11 mouse cellular contexts compared by ENCODE assay signal in the genomic region with DNA sequence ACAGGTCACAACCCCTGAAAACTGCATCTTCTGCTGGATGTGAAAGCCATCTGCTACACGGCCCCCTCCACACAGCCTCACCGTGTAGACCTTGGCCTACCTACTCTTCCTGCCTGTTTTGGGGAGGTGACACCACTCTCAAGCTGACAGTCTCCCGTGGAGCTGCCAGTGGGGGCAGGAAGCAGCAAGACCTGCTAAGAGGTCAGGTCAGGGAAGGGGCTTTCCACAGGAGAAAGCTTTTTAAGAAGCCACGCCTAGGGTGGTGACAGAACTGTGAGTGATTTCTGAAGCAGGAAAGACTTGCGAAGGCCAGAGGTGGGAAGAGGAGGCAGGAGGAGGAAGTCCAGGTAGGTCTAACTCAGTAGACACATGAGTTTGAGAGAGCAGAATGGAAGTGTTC. TPM values are rescaled to one million over a fixed set of nuclear protein-coding genes. Genes with fewer than 3 reads are reported as not detected.
DNase-seq lines count a peak whose midpoint lies in the region; ATAC-seq and TF ChIP-seq lines count a peak whose summit lies in the region.
"Had no signal": no experiment of that assay in that cellular context is flagged by ENCODE, and none has a peak within 500 bp of the region (broad histone marks: within the 10 kb centered on the region; RNA-seq: fewer than 3 reads in every experiment).

No protein-coding gene starts in this region.

- WGBS in embryonic facial prominence, embryonic 14.5 days = 59% methylated on average over 5 of the region's 5 CpGs
- 61% methylated on average over 5 of the region's 5 CpGs for WGBS in embryonic facial prominence, embryonic 10.5 days
- WGBS in midbrain, embryonic 10.5 days = 64% methylated on average over 5 of the region's 5 CpGs
- WGBS in midbrain, embryonic 13.5 days = 79% methylated on average over 5 of the region's 5 CpGs
- 45% methylated on average over 5 of the region's 5 CpGs for WGBS in intestine, embryonic 16.5 days
- 36% methylated on average over 5 of the region's 5 CpGs for WGBS in stomach, postnatal 0 days

- H3K9ac ChIP-seq in embryonic facial prominence, embryonic 14.5 days (ENCODE audit: low read depth, low read length) = 0 out of 2 replicates have a peak overlapping the region, but pooled peaks have one; percentile 26
- H3K9ac ChIP-seq in midbrain, embryonic 13.5 days (replicated peaks) = no peak overlapping the region
- H3K9ac ChIP-seq in intestine, embryonic 16.5 days (ENCODE audit: low read depth, low read length) = peak overlapping the region; percentile 23
- H3K9ac ChIP-seq in stomach, postnatal 0 days (ENCODE audit: low read length) = no peak overlapping the region; the same call in 1 of the 2 replicates
- H3K9ac ChIP-seq: forebrain, embryonic 12.5 days had no signal

- no peak for DNase-seq in embryonic facial prominence, embryonic 14.5 days (ENCODE audit: low spot score)
- no peak for DNase-seq in embryonic facial prominence, embryonic 10.5 days (ENCODE audit: low spot score)
- no peak for DNase-seq in midbrain, embryonic 10.5 days (ENCODE audit: low spot score)
- no peak for DNase-seq in stomach, postnatal 0 days (ENCODE audit: low spot score)
- no peak for DNase-seq in spleen, postnatal 10 days (ENCODE audit: low spot score in 2 of 2)
- no peak for DNase-seq in embryo, embryonic 10.5 days (ENCODE audit: low spot score)
- DNase-seq: cerebellum, postnatal 25 days had no signal

- H3K4me1 ChIP-seq in embryonic facial prominence, embryonic 14.5 days (ENCODE audit: control insufficient read depth, insufficient read depth, low read length) = peaks cover 9% of the 10 kb centered on the region
- H3K4me1 ChIP-seq in embryonic facial prominence, embryonic 10.5 days = peaks cover 34% of the 10 kb centered on the region
- H3K4me1 ChIP-seq in midbrain, embryonic 10.5 days = peaks cover 54% of the 10 kb centered on the region
- peaks cover 46% of the 10 kb centered on the region for H3K4me1 ChIP-seq in midbrain, embryonic 13.5 days (replicated peaks)
- peaks cover 30% of the 10 kb centered on the region for H3K4me1 ChIP-seq in intestine, embryonic 16.5 days (ENCODE audit: control insufficient read depth, insufficient read depth, low read length)
- peaks cover 3% of the 10 kb centered on the region; the same call in 1 of the 2 replicates for H3K4me1 ChIP-seq in stomach, postnatal 0 days (replicated peaks; ENCODE audit: control insufficient read depth, insufficient read depth)

- H3K4me3 ChIP-seq in embryonic facial prominence, embryonic 14.5 days (ENCODE audit: low read depth, low read length) = no peak overlapping the region
- no peak overlapping the region for H3K4me3 ChIP-seq in embryonic facial prominence, embryonic 10.5 days
- H3K4me3 ChIP-seq in midbrain, embryonic 10.5 days = no peak overlapping the region
- no peak overlapping the region for H3K4me3 ChIP-seq in midbrain, embryonic 13.5 days (replicated peaks)
- H3K4me3 ChIP-seq in intestine, embryonic 16.5 days (ENCODE audit: low read length) = no peak overlapping the region
- H3K4me3 ChIP-seq in stomach, postnatal 0 days (ENCODE audit: low read depth, low read length) = no peak overlapping the region
- H3K4me3 ChIP-seq: forebrain, embryonic 12.5 days had no signal

- no peaks in the 10 kb centered on the region for H3K9me3 ChIP-seq in embryonic facial prominence, embryonic 14.5 days (ENCODE audit: control insufficient read depth, low read length)
- H3K9me3 ChIP-seq in embryonic facial prominence, embryonic 10.5 days = no peaks in the 10 kb centered on the region
- H3K9me3 ChIP-seq in midbrain, embryonic 10.5 days (replicated peaks) = no peaks in the 10 kb centered on the region
- H3K9me3 ChIP-seq in midbrain, embryonic 13.5 days = no peaks in the 10 kb centered on the region
- no peaks in the 10 kb centered on the region for H3K9me3 ChIP-seq in intestine, embryonic 16.5 days (ENCODE audit: control insufficient read depth, low read length)
- no peaks in the 10 kb centered on the region for H3K9me3 ChIP-seq in stomach, postnatal 0 days (ENCODE audit: control insufficient read depth, low read length)
- H3K9me3 ChIP-seq: forebrain, embryonic 12.5 days had no signal

- ATAC-seq in embryonic facial prominence, embryonic 14.5 days (ENCODE audit: low read depth) = no peak
- ATAC-seq in midbrain, embryonic 13.5 days = no peak
- ATAC-seq in intestine, embryonic 16.5 days = peak; percentile 49
- ATAC-seq in stomach, postnatal 0 days (ENCODE audit: low FRiP score, low TSS enrichment) = peak; percentile 19; the same call in 1 of the 2 replicates
- ATAC-seq: lung, postnatal 0 days had no signal

- no peaks in the 10 kb centered on the region for H3K27me3 ChIP-seq in embryonic facial prominence, embryonic 14.5 days (replicated peaks; ENCODE audit: control insufficient read depth, insufficient read depth, low read length)
- H3K27me3 ChIP-seq in embryonic facial prominence, embryonic 10.5 days (replicated peaks; ENCODE audit: low read depth, poor library complexity, severe bottlenecking) = no peaks in the 10 kb centered on the region
- no peaks in the 10 kb centered on the region for H3K27me3 ChIP-seq in midbrain, embryonic 10.5 days (ENCODE audit: low read depth, poor library complexity, severe bottlenecking)
- no peaks in the 10 kb centered on the region for H3K27me3 ChIP-seq in midbrain, embryonic 13.5 days
- no peaks in the 10 kb centered on the region for H3K27me3 ChIP-seq in intestine, embryonic 16.5 days (replicated peaks; ENCODE audit: control insufficient read depth, insufficient read depth, low read length)
- H3K27me3 ChIP-seq in stomach, postnatal 0 days (ENCODE audit: control insufficient read depth, insufficient read depth, low read length) = no peaks in the 10 kb centered on the region

- H3K4me2 ChIP-seq in embryonic facial prominence, embryonic 14.5 days (ENCODE audit: low read depth, low read length) = no peak overlapping the region
- no peak overlapping the region for H3K4me2 ChIP-seq in midbrain, embryonic 13.5 days (replicated peaks)
- no peak overlapping the region for H3K4me2 ChIP-seq in intestine, embryonic 16.5 days (ENCODE audit: low read depth, low read length)
- H3K4me2 ChIP-seq in stomach, postnatal 0 days (replicated peaks; ENCODE audit: low read depth) = no peak overlapping the region
- H3K4me2 ChIP-seq: forebrain, embryonic 12.5 days had no signal

- TF ChIP-seq EP300 in stomach, postnatal 0 days (optimal IDR thresholded peaks at IDR 0.05) = no peak

- TF ChIP-seq CTCF in stomach, postnatal 0 days (IDR thresholded peaks at IDR 0.05; ENCODE audit: low read depth) = no peak

- peaks cover 64% of the 10 kb centered on the region for H3K36me3 ChIP-seq in embryonic facial prominence, embryonic 14.5 days (ENCODE audit: control insufficient read depth, insufficient read depth, low read length)
- H3K36me3 ChIP-seq in embryonic facial prominence, embryonic 10.5 days (replicated peaks) = peaks cover 60% of the 10 kb centered on the region
- peaks cover 23% of the 10 kb centered on the region for H3K36me3 ChIP-seq in midbrain, embryonic 10.5 days
- peaks cover 36% of the 10 kb centered on the region for H3K36me3 ChIP-seq in midbrain, embryonic 13.5 days
- peaks cover 6% of the 10 kb centered on the region; the same call in 1 of the 2 replicates for H3K36me3 ChIP-seq in intestine, embryonic 16.5 days (ENCODE audit: control insufficient read depth, insufficient read depth, low read length)
- peaks cover 5% of the 10 kb centered on the region for H3K36me3 ChIP-seq in stomach, postnatal 0 days (ENCODE audit: control insufficient read depth, insufficient read depth, low read length)

- no peak overlapping the region for H3K27ac ChIP-seq in embryonic facial prominence, embryonic 14.5 days (replicated peaks; ENCODE audit: low read depth, low read length)
- no peak overlapping the region for H3K27ac ChIP-seq in embryonic facial prominence, embryonic 10.5 days (replicated peaks)
- 0 out of 2 replicates have a peak overlapping the region, but pooled peaks have one; percentile 39 for H3K27ac ChIP-seq in midbrain, embryonic 10.5 days (replicated peaks)
- H3K27ac ChIP-seq in midbrain, embryonic 13.5 days = no peak overlapping the region
- H3K27ac ChIP-seq in intestine, embryonic 16.5 days (ENCODE audit: low read length) = peak overlapping the region; percentile 91
- H3K27ac ChIP-seq in stomach, postnatal 0 days (replicated peaks) = peak overlapping the region; percentile 74
- H3K27ac ChIP-seq: forebrain, embryonic 12.5 days had no signal

RNA-seq across cellular contexts. Expression of gene Wasf2, which starts 51.4 kb away (rescaled TPM):
- 83.4 and 92.4 TPM in 2 replicates for polyA plus RNA-seq in embryonic facial prominence, embryonic 14.5 days (2014; fragmentation: Nextera tagmentation; extraction: Ambion mirVana)
- 66.7 and 73.0 TPM in 2 replicates for polyA plus RNA-seq in embryonic facial prominence, embryonic 10.5 days (2016; fragmentation: Nextera tagmentation; extraction: Ambion mirVana)
- polyA plus RNA-seq in midbrain, embryonic 10.5 days (2016; fragmentation: Nextera tagmentation; extraction: Ambion mirVana) = 48.3 and 50.3 TPM in 2 replicates
- 28.8 and 34.2 TPM in 2 replicates for polyA plus RNA-seq in midbrain, embryonic 13.5 days (2015; fragmentation: Nextera tagmentation; extraction: Ambion mirVana)
- polyA plus RNA-seq in intestine, embryonic 16.5 days (2015; fragmentation: Nextera tagmentation; extraction: Ambion mirVana) = 76.9 and 81.9 TPM in 2 replicates
- polyA plus RNA-seq in stomach, postnatal 0 days (2015; fragmentation: Nextera tagmentation; extraction: Ambion mirVana) = 71.4 and 84.2 TPM in 2 replicates

Comparison
In these comparisons a context has a peak if more than half of its experiments do, and no peak if none do; other contexts are left out.
1. H3K27ac ChIP-seq: peak in midbrain, embryonic 10.5 days (single experiment), intestine, embryonic 16.5 days (single experiment) and stomach, postnatal 0 days (single experiment); none in embryonic facial prominence, embryonic 14.5 days (single experiment), embryonic facial prominence, embryonic 10.5 days (single experiment) and midbrain, embryonic 13.5 days (single experiment).
2. ATAC-seq: peak in intestine, embryonic 16.5 days (single experiment) and stomach, postnatal 0 days (single experiment); none in embryonic facial prominence, embryonic 14.5 days (single experiment) and midbrain, embryonic 13.5 days (single experiment).
3. H3K9ac ChIP-seq: peak in embryonic facial prominence, embryonic 14.5 days (single experiment) and intestine, embryonic 16.5 days (single experiment); none in midbrain, embryonic 13.5 days (single experiment) and stomach, postnatal 0 days (single experiment).